Mouse (Mus musculus): Measurements from ENCODE around the gene Cebpb. TPM values are rescaled to one million over a fixed set of nuclear protein-coding genes. Genes with fewer than 3 reads are reported as not detected.

Cebpb gene
- total RNA-seq, 2 experiments from 2014 or later = 12.2 to 13.6 TPM

GRCm38 (mm10) chr2:167691410-167691809 is 2.7 kb downstream of the Cebpb start:
- DNase-seq (ENCODE audit: low spot score in 2 of 2) = no peak

GRCm38 (mm10) chr2:167691871-167692661 is 3.4 kb downstream of the Cebpb start:
- no peak for DNase-seq (ENCODE audit: low spot score in 2 of 2)

GRCm38 (mm10) chr2:167692831-167693230 is 4.1 kb downstream of the Cebpb start:
- DNase-seq (ENCODE audit: low spot score in 2 of 2) = no peak

- DNase-seq (ENCODE audit: low spot score in 2 of 2) = no peak
Measured at GRCm38 (mm10) chr2:167693540-167693939, 4.8 kb downstream of the Cebpb start.

- DNase-seq (ENCODE audit: low spot score in 2 of 2) = no peak
Measured at GRCm38 (mm10) chr2:167694244-167694643, 5.5 kb downstream of the Cebpb start.

- DNase-seq (ENCODE audit: low spot score in 2 of 2) = no peak
Measured at GRCm38 (mm10) chr2:167694963-167695362, 6.2 kb downstream of the Cebpb start.

- DNase-seq (ENCODE audit: low spot score in 2 of 2) = no peak
Measured at GRCm38 (mm10) chr2:167695491-167695890, 6.8 kb downstream of the Cebpb start.

- DNase-seq (ENCODE audit: low spot score in 2 of 2) = no peak
Measured at GRCm38 (mm10) chr2:167696143-167696542, 7.4 kb downstream of the Cebpb start.

GRCm38 (mm10) chr2:167697902-167698301 is 9.2 kb downstream of the Cebpb start:
- DNase-seq (ENCODE audit: low spot score in 2 of 2) = no peak

- DNase-seq (ENCODE audit: low spot score in 2 of 2) = no peak
Measured at GRCm38 (mm10) chr2:167700018-167700417, 11.3 kb downstream of the Cebpb start.

- DNase-seq (ENCODE audit: low spot score in 2 of 2) = no peak
Measured at GRCm38 (mm10) chr2:167701472-167701871, 12.8 kb downstream of the Cebpb start.

GRCm38 (mm10) chr2:167702126-167702525 is 13.4 kb downstream of the Cebpb start:
- no peak for DNase-seq (ENCODE audit: low spot score in 2 of 2)

- no peak for DNase-seq (ENCODE audit: low spot score in 2 of 2)
Measured at GRCm38 (mm10) chr2:167704409-167704808, 15.7 kb downstream of the Cebpb start.

- DNase-seq (ENCODE audit: low spot score in 2 of 2) = no peak
Measured at GRCm38 (mm10) chr2:167706183-167706939, 17.6 kb downstream of the Cebpb start.

GRCm38 (mm10) chr2:167708373-167708772 is 19.7 kb downstream of the Cebpb start:
- no peak for DNase-seq (ENCODE audit: low spot score in 2 of 2)

GRCm38 (mm10) chr2:167709969-167710368 is 21.3 kb downstream of the Cebpb start:
- DNase-seq (ENCODE audit: low spot score in 2 of 2) = no peak

- no peak for DNase-seq (ENCODE audit: low spot score in 2 of 2)
Measured at GRCm38 (mm10) chr2:167710574-167710973, 21.9 kb downstream of the Cebpb start.

- no peak for DNase-seq (ENCODE audit: low spot score in 2 of 2)
Measured at GRCm38 (mm10) chr2:167712872-167713821, 24.4 kb downstream of the Cebpb start.

GRCm38 (mm10) chr2:167714298-167714697 is 25.6 kb downstream of the Cebpb start:
- DNase-seq (ENCODE audit: low spot score in 2 of 2) = no peak

GRCm38 (mm10) chr2:167715008-167715407 is 26.3 kb downstream of the Cebpb start:
- DNase-seq (ENCODE audit: low spot score in 2 of 2) = no peak

GRCm38 (mm10) chr2:167717208-167717607 is 28.5 kb downstream of the Cebpb start:
- DNase-seq (ENCODE audit: low spot score in 2 of 2) = no peak

Data from layer of hippocampus, postnatal 10 days (tissue).